Mouse (Mus musculus): ENCODE measurements around the gene Plb1. TPM values are rescaled to one million over a fixed set of nuclear protein-coding genes. Genes with fewer than 3 reads are reported as not detected.

Plb1 gene
- polyA plus RNA-seq, 1 experiment = not detected

- Histone ChIP-seq H3K4me3 (ENCODE audit: insufficient read depth, low read length) (no peak overlapping the region), H3K4me1 (ENCODE audit: control insufficient read depth, insufficient read depth, low read length) (no peaks in the 10 kb centered on the region), H3K27ac (ENCODE audit: insufficient read depth, low read depth, low read length) (no peak overlapping the region)
- TF ChIP-seq CTCF (IDR thresholded peaks at IDR 0.05; ENCODE audit: low read depth, low read length) (no peak), POLR2A (IDR thresholded peaks at IDR 0.05; ENCODE audit: borderline replicate concordance, low read depth, low read length) (no peak)
Measured at GRCm38 (mm10) chr5:32400926-32401325, 168.4 kb downstream of the Plb1 start.

GRCm38 (mm10) chr5:32403082-32403953, 170.8 kb downstream of the Plb1 start:
- Histone ChIP-seq H3K4me3 (ENCODE audit: insufficient read depth, low read length) (no peak overlapping the region), H3K27ac (ENCODE audit: insufficient read depth, low read depth, low read length) (no peak overlapping the region), H3K4me1 (ENCODE audit: control insufficient read depth, insufficient read depth, low read length) (no peaks in the 10 kb centered on the region)
- no peak for TF ChIP-seq CTCF (IDR thresholded peaks at IDR 0.05; ENCODE audit: low read depth, low read length)

GRCm38 (mm10) chr5:32405199-32405855, 172.8 kb downstream of the Plb1 start:
- TF ChIP-seq POLR2A (IDR thresholded peaks at IDR 0.05; ENCODE audit: borderline replicate concordance, low read depth, low read length) (no peak), CTCF (IDR thresholded peaks at IDR 0.05; ENCODE audit: low read depth, low read length) (no peak)

GRCm38 (mm10) chr5:32408771-32409170, 176.3 kb downstream of the Plb1 start:
- TF ChIP-seq CTCF (IDR thresholded peaks at IDR 0.05; ENCODE audit: low read depth, low read length) (no peak), POLR2A (IDR thresholded peaks at IDR 0.05; ENCODE audit: borderline replicate concordance, low read depth, low read length) (no peak)
- Histone ChIP-seq H3K4me3 (ENCODE audit: insufficient read depth, low read length) (no peak overlapping the region), H3K27ac (ENCODE audit: insufficient read depth, low read depth, low read length) (no peak overlapping the region), H3K4me1 (ENCODE audit: control insufficient read depth, insufficient read depth, low read length) (peaks cover 7% of the 10 kb centered on the region)

More at GRCm38 (mm10) chr5:32405199-32405855, 172.8 kb downstream of the Plb1 start:
- peaks cover 7% of the 10 kb centered on the region for H3K4me1 ChIP-seq (ENCODE audit: control insufficient read depth, insufficient read depth, low read length)
- H3K27ac ChIP-seq (ENCODE audit: insufficient read depth, low read depth, low read length) = no peak overlapping the region
- H3K4me3 ChIP-seq (ENCODE audit: insufficient read depth, low read length) = no peak overlapping the region

- TF ChIP-seq POLR2A (IDR thresholded peaks at IDR 0.05; ENCODE audit: borderline replicate concordance, low read depth, low read length) = no peak
- no peak for TF ChIP-seq CTCF (IDR thresholded peaks at IDR 0.05; ENCODE audit: low read depth, low read length)
- Histone ChIP-seq H3K27ac (ENCODE audit: insufficient read depth, low read depth, low read length) (no peak overlapping the region), H3K4me1 (ENCODE audit: control insufficient read depth, insufficient read depth, low read length) (peaks cover 7% of the 10 kb centered on the region), H3K4me3 (ENCODE audit: insufficient read depth, low read length) (no peak overlapping the region)
Measured at GRCm38 (mm10) chr5:32409747-32410146, 177.2 kb downstream of the Plb1 start.

- Histone ChIP-seq H3K27ac (ENCODE audit: insufficient read depth, low read depth, low read length) (no peak overlapping the region), H3K4me3 (ENCODE audit: insufficient read depth, low read length) (no peak overlapping the region), H3K4me1 (ENCODE audit: control insufficient read depth, insufficient read depth, low read length) (peaks cover 7% of the 10 kb centered on the region)
- TF ChIP-seq POLR2A (IDR thresholded peaks at IDR 0.05; ENCODE audit: borderline replicate concordance, low read depth, low read length) = no peak
- TF ChIP-seq CTCF (IDR thresholded peaks at IDR 0.05; ENCODE audit: low read depth, low read length) = no peak
Measured at GRCm38 (mm10) chr5:32410954-32411688, 178.6 kb downstream of the Plb1 start.

- Histone ChIP-seq H3K27ac (ENCODE audit: insufficient read depth, low read depth, low read length) (no peak overlapping the region), H3K4me3 (ENCODE audit: insufficient read depth, low read length) (no peak overlapping the region), H3K4me1 (ENCODE audit: control insufficient read depth, insufficient read depth, low read length) (peaks cover 7% of the 10 kb centered on the region)
- TF ChIP-seq CTCF (IDR thresholded peaks at IDR 0.05; ENCODE audit: low read depth, low read length) (no peak), POLR2A (IDR thresholded peaks at IDR 0.05; ENCODE audit: borderline replicate concordance, low read depth, low read length) (no peak)
Measured at GRCm38 (mm10) chr5:32412186-32412950, 179.9 kb downstream of the Plb1 start.

- Histone ChIP-seq H3K27ac (ENCODE audit: insufficient read depth, low read depth, low read length) (no peak overlapping the region), H3K4me3 (ENCODE audit: insufficient read depth, low read length) (no peak overlapping the region), H3K4me1 (ENCODE audit: control insufficient read depth, insufficient read depth, low read length) (peaks cover 7% of the 10 kb centered on the region)
- TF ChIP-seq POLR2A (IDR thresholded peaks at IDR 0.05; ENCODE audit: borderline replicate concordance, low read depth, low read length) = no peak
Measured at GRCm38 (mm10) chr5:32413083-32413482, 180.6 kb downstream of the Plb1 start.

- Histone ChIP-seq H3K4me3 (ENCODE audit: insufficient read depth, low read length) (no peak overlapping the region), H3K27ac (ENCODE audit: insufficient read depth, low read depth, low read length) (no peak overlapping the region), H3K4me1 (ENCODE audit: control insufficient read depth, insufficient read depth, low read length) (peaks cover 7% of the 10 kb centered on the region)
- no peak for TF ChIP-seq POLR2A (IDR thresholded peaks at IDR 0.05; ENCODE audit: borderline replicate concordance, low read depth, low read length)
- TF ChIP-seq CTCF (IDR thresholded peaks at IDR 0.05; ENCODE audit: low read depth, low read length) = no peak
Measured at GRCm38 (mm10) chr5:32413569-32413968, 181.1 kb downstream of the Plb1 start.
